Mouse (Mus musculus) G1E (cell line): ENCODE measurements around the gene Pla2g4f.

Source experiments
- CTCF ChIP-seq: IDR thresholded peaks from 2 replicates; pipeline ENCODE4 v1.5.1; 2012; ENCODE audit warnings: low read depth, low read length, inconsistent platforms, mixed read lengths
- GATA2 ChIP-seq: IDR thresholded peaks from 2 replicates; pipeline ENCODE4 v1.6.1; 2012; ENCODE audit warnings: low read depth, low read length, inconsistent platforms, borderline replicate concordance
- TAL1 ChIP-seq: conservative IDR thresholded peaks from 2 replicates; pipeline ENCODE4 v1.6.1; 2012; ENCODE audit warnings: low read depth, low read length, inconsistent platforms, mixed read lengths

GRCm38 (mm10) chr2:120261346-120261745 lies 52.6 kb downstream of the Pla2g4f start:
- TF ChIP-seq CTCF (no peak), GATA2 (no peak), TAL1 (no peak)
